Mouse (Mus musculus) gastrocnemius, adult 2 months (tissue): ENCODE measurements around the gene Spaca6. TPM values are rescaled to one million over a fixed set of nuclear protein-coding genes. Genes with fewer than 3 reads are reported as not detected.

ENCODE experiments used
- DNase-seq: peaks from one replicate; pipeline ENCODE4 v3.0.0; 2022
- H3K27ac ChIP-seq: fragments of 200-600 bp; 2 replicates; pipeline ENCODE4 v1.8.1; 2022; ENCODE audit warnings: mild to moderate bottlenecking
- H3K4me3 ChIP-seq: fragments of 200-600 bp; 2 replicates; pipeline ENCODE4 v1.8.1; 2022; ENCODE audit warnings: mild to moderate bottlenecking, moderate library complexity
- CTCF ChIP-seq: fragments of 200-600 bp; IDR thresholded peaks from 2 replicates; pipeline ENCODE4 v1.8.1; 2022; ENCODE audit warnings: antibody characterized with exemption, mild to moderate bottlenecking, moderate library complexity
- intact Hi-C: fragments of 180-260 bp; cut with DNase I; formaldehyde crosslinking; loops from one replicate; pipeline ENCODE4 v1.15.1; 2025
- total RNA-seq, 2 experiments: library from RNA; stranded (reverse); gene quantifications; 2 replicates each; pipeline ENCODE4 v1.2.3; 2021

Gene Spaca6
- total RNA-seq, 2 experiments from 2014 or later: 8.4 to 8.9 TPM

- Histone ChIP-seq H3K4me3 (no peak overlapping the region), H3K27ac (no peak overlapping the region)
- no peak for TF ChIP-seq CTCF
- intact Hi-C loops: no loop called here
- DNase-seq: no peak
Observed at GRCm38 (mm10) chr17:17849906-17850712, 23.2 kb downstream of the Spaca6 start.

GRCm38 (mm10) chr17:17855064-17855838 is 28.3 kb downstream of the Spaca6 start, which contains the start of gene Has1:
TSS of gene Has1 (minus strand) at chr17:17855205.
- peak within 1 kb of the TSS; percentile 23 for H3K4me3 ChIP-seq
- intact Hi-C loops: no loop called here
- no peak for DNase-seq
- no peak within 1 kb of the TSS for H3K27ac ChIP-seq
- TF ChIP-seq CTCF: no peak

GRCm38 (mm10) chr17:17856612-17857011 is 29.7 kb downstream of the Spaca6 start:
- DNase-seq: no peak
- TF ChIP-seq CTCF: no peak
- Histone ChIP-seq H3K27ac (0 out of 2 replicates have a peak overlapping the region, but pooled peaks have one; percentile 10), H3K4me3 (no peak overlapping the region)
- intact Hi-C loops: no loop called here

- no peak for DNase-seq
- no peak overlapping the region for H3K27ac ChIP-seq
- TF ChIP-seq CTCF: no peak
- intact Hi-C loops: no loop called here
- H3K4me3 ChIP-seq: no peak overlapping the region
Observed at GRCm38 (mm10) chr17:17857446-17857845, 30.5 kb downstream of the Spaca6 start.

GRCm38 (mm10) chr17:17860110-17860509 is 33.2 kb downstream of the Spaca6 start:
- intact Hi-C loops: no loop called here
- no peak; the same call in 1 of the 2 replicates for TF ChIP-seq CTCF
- no peak overlapping the region for H3K4me3 ChIP-seq
- H3K27ac ChIP-seq: no peak overlapping the region
- no peak for DNase-seq

- peak; percentile 44 for DNase-seq
- no peak overlapping the region for H3K4me3 ChIP-seq
- H3K27ac ChIP-seq: 0 out of 2 replicates have a peak overlapping the region, but pooled peaks have one; percentile 12
- TF ChIP-seq CTCF: no peak
- intact Hi-C loops: no loop called here
Observed at GRCm38 (mm10) chr17:17862360-17862759, 35.4 kb downstream of the Spaca6 start.

GRCm38 (mm10) chr17:17865168-17865567 is 38.2 kb downstream of the Spaca6 start:
- no peak for TF ChIP-seq CTCF
- intact Hi-C loops: no loop called here
- Histone ChIP-seq H3K27ac (no peak overlapping the region), H3K4me3 (no peak overlapping the region)
- no peak for DNase-seq

- no peak for TF ChIP-seq CTCF
- intact Hi-C loops: no loop called here
- Histone ChIP-seq H3K27ac (peak overlapping the region; percentile 20; the same call in 1 of the 2 replicates), H3K4me3 (no peak overlapping the region)
- DNase-seq: no peak
Observed at GRCm38 (mm10) chr17:17866801-17867469, 40.0 kb downstream of the Spaca6 start.

GRCm38 (mm10) chr17:17870892-17871550 is 44.1 kb downstream of the Spaca6 start:
- no peak overlapping the region for H3K27ac ChIP-seq
- no peak for DNase-seq
- intact Hi-C loops: no loop called here
- TF ChIP-seq CTCF: no peak
- no peak overlapping the region for H3K4me3 ChIP-seq

GRCm38 (mm10) chr17:17871697-17872096 is 44.7 kb downstream of the Spaca6 start:
- Histone ChIP-seq H3K27ac (no peak overlapping the region), H3K4me3 (no peak overlapping the region)
- intact Hi-C loops: no loop called here
- no peak for TF ChIP-seq CTCF
- DNase-seq: no peak

GRCm38 (mm10) chr17:17879347-17879746 is 52.4 kb downstream of the Spaca6 start:
- intact Hi-C loops: no loop called here
- H3K27ac ChIP-seq: no peak overlapping the region
- H3K4me3 ChIP-seq: no peak overlapping the region
- no peak for TF ChIP-seq CTCF
- no peak for DNase-seq

- DNase-seq: no peak
- Histone ChIP-seq H3K27ac (no peak overlapping the region), H3K4me3 (no peak overlapping the region)
- TF ChIP-seq CTCF: no peak
- intact Hi-C loops: no loop called here
Observed at GRCm38 (mm10) chr17:17882672-17883071, 55.7 kb downstream of the Spaca6 start.
